Mouse (Mus musculus) erythroblast, embryonic 14.5 days (primary cell): ENCODE data around the gene Wdr73. TPM values are rescaled to one million over a fixed set of nuclear protein-coding genes. Genes with fewer than 3 reads are reported as not detected.

Experiments
- H3K27me3 ChIP-seq: 2 replicates; pipeline ENCODE4 v1.6.1; 2012; ENCODE audit warnings: inconsistent platforms; ENCODE audit not compliant: control insufficient read depth
- H3K36me3 ChIP-seq: 2 replicates; pipeline ENCODE4 v1.6.1; 2012; ENCODE audit warnings: mild to moderate bottlenecking, inconsistent platforms; ENCODE audit not compliant: control insufficient read depth
- H3K4me1 ChIP-seq: 2 replicates; pipeline ENCODE4 v1.6.1; 2012; ENCODE audit warnings: inconsistent platforms; ENCODE audit not compliant: control insufficient read depth
- H3K4me3 ChIP-seq: replicated peaks from 2 replicates; pipeline ENCODE3; 2012; ENCODE audit warnings: moderate library complexity, mild to moderate bottlenecking, inconsistent platforms
- H3K9me3 ChIP-seq: 2 replicates; pipeline ENCODE4 v1.6.1; 2012; ENCODE audit warnings: low read length, inconsistent platforms, mixed read lengths; ENCODE audit not compliant: control insufficient read depth
- GATA1 ChIP-seq: IDR thresholded peaks from 2 replicates; pipeline ENCODE4 v1.6.1; 2012; ENCODE audit warnings: low read length, inconsistent platforms, mixed read lengths
- TAL1 ChIP-seq: IDR thresholded peaks from 3 replicates; pipeline ENCODE4 v1.6.1; 2012; ENCODE audit warnings: low read length, inconsistent platforms, mixed read lengths
- polyA plus RNA-seq: library from polyadenylated mRNA; stranded (reverse); fragments of >175 nt; gene quantifications from 2 replicates; pipeline ENCODE4 v1.2.3, GENCODE M21; 2012

Gene Wdr73
- polyA plus RNA-seq, 1 experiment, result 0.69 TPM

DNA sequence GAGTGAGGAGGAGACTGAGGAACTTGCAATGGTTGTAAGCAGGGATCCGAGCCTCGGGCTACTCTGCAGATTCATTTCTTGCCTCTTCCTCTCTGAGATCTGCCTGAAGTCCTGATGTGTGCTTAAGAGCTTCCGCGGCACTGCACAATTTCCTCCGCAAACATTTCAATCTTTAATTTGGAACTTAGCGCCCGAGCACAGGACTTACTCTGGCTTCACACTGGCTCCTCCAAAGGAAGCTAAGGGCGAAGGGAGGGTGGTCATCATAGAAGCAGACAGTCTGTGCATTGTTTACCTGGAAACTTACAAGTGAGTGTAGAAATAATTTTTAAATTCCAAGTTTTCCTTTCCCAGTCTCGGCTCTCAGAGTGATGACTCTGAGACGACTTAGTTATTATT lies 54.8 kb downstream of the Wdr73 start:
- no peak overlapping the region for H3K4me3 ChIP-seq
- no peaks in the 10 kb centered on the region for H3K27me3 ChIP-seq
- no peaks in the 10 kb centered on the region for H3K4me1 ChIP-seq
- H3K9me3 ChIP-seq, result no peaks in the 10 kb centered on the region
- H3K36me3 ChIP-seq, result no peaks in the 10 kb centered on the region
- no peak for TF ChIP-seq TAL1
- no peak for TF ChIP-seq GATA1

DNA sequence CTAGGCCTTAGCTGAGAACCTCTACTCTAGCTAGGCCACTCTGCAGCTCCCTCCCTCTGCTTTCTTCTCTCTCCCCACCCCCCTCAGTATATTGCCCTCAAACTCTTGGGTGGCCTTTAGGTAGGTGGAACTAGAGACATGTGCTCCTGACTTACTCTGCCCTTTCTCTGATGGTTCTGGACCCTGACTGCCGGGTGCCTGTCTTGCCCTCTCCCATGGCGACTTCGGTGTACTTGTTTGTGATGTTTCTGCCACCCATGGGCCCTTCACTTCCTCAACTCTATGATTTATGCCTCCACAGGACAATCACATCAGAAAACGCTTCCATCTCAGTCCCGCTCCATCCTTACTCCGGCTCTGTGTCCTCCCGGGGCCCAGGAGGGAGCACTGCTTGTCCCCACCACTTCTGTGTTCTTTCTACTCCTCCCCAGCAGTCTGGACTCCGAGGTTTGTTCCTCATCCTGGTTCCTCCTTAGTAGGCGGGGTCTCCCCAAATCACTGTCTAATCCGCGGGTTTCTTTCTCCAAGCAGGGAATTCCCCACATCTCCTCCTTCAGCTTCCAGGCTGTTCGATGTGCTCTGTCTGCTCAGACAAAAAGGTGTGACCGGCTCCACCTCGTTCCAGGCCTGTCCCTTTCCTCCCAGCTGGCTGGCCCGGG lies 55.3 kb downstream of the Wdr73 start:
- TF ChIP-seq GATA1 (no peak), TAL1 (no peak)
- Histone ChIP-seq H3K36me3 (no peaks in the 10 kb centered on the region), H3K4me1 (no peaks in the 10 kb centered on the region), H3K9me3 (no peaks in the 10 kb centered on the region), H3K27me3 (no peaks in the 10 kb centered on the region), H3K4me3 (no peak overlapping the region)

DNA sequence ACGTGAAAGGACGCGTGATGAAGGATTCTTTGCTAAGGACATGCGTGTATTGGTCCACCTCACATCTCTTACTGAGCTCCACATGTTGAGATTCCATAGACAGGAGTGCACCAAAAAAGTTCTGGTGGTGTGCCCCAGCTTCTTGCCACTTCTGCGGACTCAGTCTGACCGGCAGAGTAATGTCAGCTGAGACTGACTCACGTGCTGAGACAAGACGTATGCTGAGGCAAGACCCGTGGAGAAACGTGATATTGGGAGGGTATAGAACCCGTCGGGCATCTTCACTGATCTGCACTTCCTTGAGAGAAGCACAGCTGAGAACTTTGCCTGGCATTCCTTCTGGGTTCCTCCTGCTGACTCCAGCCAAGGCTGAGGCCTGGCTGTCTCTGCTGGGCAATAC lies 56.4 kb downstream of the Wdr73 start:
- TF ChIP-seq TAL1 (no peak), GATA1 (no peak)
- Histone ChIP-seq H3K36me3 (no peaks in the 10 kb centered on the region), H3K9me3 (no peaks in the 10 kb centered on the region), H3K4me1 (no peaks in the 10 kb centered on the region), H3K4me3 (no peak overlapping the region), H3K27me3 (no peaks in the 10 kb centered on the region)

DNA sequence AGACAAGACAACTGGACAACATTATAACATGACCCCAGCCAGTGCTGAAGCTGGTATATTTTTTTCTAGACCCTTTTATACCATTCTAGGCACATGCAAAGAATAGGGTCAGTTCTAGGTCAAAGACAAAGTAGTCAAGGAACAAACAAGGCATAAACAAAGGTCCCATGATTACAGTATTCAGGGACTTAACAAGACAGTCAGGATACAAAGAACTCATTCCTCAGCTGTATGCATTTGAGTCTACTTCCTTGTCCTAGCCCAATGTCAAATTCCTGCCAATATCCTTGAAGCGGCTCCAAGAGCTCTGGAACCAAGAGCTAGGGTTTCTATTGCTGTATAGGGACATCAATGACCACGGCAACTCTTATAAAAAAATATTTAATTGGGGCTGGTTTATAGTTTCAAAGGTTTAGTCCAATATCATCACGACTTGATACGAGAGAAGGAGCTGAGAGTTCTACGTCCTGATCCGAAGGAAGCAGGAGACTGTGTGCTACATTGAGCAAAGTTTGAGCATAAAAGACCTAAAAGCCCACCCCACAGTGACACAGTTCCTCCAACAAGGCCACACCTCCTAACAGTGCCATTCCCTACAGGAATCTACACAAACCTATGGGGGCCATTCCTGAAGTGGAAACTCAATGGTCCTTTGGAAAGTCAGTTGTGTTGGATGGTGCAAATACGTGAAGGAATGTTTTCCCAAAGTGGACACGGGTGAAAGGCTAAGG lies 57.0 kb downstream of the Wdr73 start:
- Histone ChIP-seq H3K9me3 (no peaks in the 10 kb centered on the region), H3K4me1 (no peaks in the 10 kb centered on the region), H3K36me3 (no peaks in the 10 kb centered on the region), H3K27me3 (no peaks in the 10 kb centered on the region), H3K4me3 (no peak overlapping the region)
- TF ChIP-seq GATA1, result no peak
- no peak for TF ChIP-seq TAL1

DNA sequence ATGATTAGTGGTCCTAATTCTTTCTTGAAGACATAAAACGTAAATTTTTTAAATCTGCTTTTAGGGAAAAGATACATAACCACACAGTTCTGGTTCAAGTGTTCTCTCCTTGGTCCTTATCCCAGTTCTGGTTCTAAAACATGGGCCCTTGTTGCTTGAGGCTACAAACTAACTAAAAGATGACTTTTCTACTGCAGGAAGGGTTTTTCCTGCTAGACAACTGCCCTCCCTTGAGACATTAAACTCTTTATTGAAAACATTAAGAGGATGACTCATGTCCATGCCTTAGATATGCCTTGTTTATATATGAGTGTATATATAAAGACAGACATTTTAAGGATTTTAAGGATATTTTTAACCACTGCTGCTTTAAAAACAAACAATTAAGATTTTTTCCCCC lies 57.9 kb downstream of the Wdr73 start:
- H3K4me1 ChIP-seq, result no peaks in the 10 kb centered on the region
- TF ChIP-seq GATA1, result no peak
- TF ChIP-seq TAL1, result no peak
- H3K4me3 ChIP-seq, result no peak overlapping the region
- no peaks in the 10 kb centered on the region for H3K36me3 ChIP-seq
- no peaks in the 10 kb centered on the region for H3K9me3 ChIP-seq
- no peaks in the 10 kb centered on the region for H3K27me3 ChIP-seq

DNA sequence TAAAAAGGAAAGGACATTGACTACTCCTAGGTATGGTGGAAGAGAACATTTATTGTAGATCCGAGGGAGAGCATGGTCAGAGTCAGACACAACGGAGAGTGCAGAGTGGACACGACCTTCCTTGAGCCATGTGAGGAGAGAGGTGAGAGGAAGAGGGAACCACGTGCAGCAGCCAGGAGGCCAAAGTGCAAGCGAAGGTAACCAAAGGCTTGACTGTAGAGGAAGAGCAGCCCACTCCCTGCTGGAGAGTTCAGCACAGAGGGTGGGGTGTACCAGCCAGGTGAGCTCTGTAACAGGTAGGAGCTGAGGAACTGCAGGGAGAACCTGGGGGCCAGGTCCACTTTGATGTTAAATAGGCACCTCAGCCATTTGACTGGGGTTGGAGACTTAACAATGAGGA lies 58.9 kb downstream of the Wdr73 start:
- TF ChIP-seq GATA1, result no peak
- TF ChIP-seq TAL1, result no peak
- H3K36me3 ChIP-seq, result no peaks in the 10 kb centered on the region
- H3K9me3 ChIP-seq, result no peaks in the 10 kb centered on the region
- no peaks in the 10 kb centered on the region for H3K4me1 ChIP-seq
- H3K4me3 ChIP-seq, result no peak overlapping the region
- no peaks in the 10 kb centered on the region for H3K27me3 ChIP-seq

DNA sequence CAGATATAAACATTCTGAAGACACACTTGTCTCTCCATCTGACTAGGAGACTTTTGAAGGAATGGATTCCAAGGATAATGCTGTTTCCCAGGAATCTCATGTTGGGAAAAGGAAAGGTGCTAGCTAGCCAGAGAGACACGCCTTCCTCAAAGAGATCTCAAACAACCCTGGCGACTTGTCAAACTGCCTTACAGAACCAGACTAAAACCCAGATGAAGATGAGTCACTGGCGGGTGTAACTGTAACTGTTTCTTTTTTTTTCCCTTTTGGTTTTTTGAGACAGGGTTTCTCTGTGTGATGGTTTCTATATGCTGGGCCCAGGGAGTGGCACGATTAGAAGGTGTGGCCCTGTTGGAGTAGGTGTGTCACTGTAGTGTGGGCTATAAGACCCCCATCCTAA lies 60.1 kb downstream of the Wdr73 start:
- H3K36me3 ChIP-seq, result no peaks in the 10 kb centered on the region
- no peaks in the 10 kb centered on the region for H3K27me3 ChIP-seq
- no peak for TF ChIP-seq GATA1
- no peak for TF ChIP-seq TAL1
- no peaks in the 10 kb centered on the region for H3K9me3 ChIP-seq
- no peaks in the 10 kb centered on the region for H3K4me1 ChIP-seq
- H3K4me3 ChIP-seq, result no peak overlapping the region

Other genes with a start within 250 kb of the Wdr73 start
- 0.72 and 0.78 TPM in 2 replicates for gene Crtc3, start 212.4 kb downstream of the Wdr73 start, polyA plus RNA-seq
- 0.11 and 0.15 TPM in 2 replicates for gene Iqgap1, start 75.3 kb downstream of the Wdr73 start, polyA plus RNA-seq
- 0.02 and 0.03 TPM in 2 replicates for gene Zscan2, start 40.3 kb downstream of the Wdr73 start, polyA plus RNA-seq
- gene Nmb, start 3.8 kb upstream of the Wdr73 start, polyA plus RNA-seq, result 0.28 TPM in 1 of 2 replicates, not detected in the other
- gene Sec11a, start 46.5 kb upstream of the Wdr73 start, polyA plus RNA-seq, result 0.23 and 0.24 TPM in 2 replicates
- 4.9 and 5.2 TPM in 2 replicates for gene Zfp592, start 92.4 kb upstream of the Wdr73 start, polyA plus RNA-seq
- gene Alpk3, start 156.3 kb upstream of the Wdr73 start, polyA plus RNA-seq, result 0.01 TPM in 1 of 2 replicates, not detected in the other
- gene Slc28a1, start 213.5 kb upstream of the Wdr73 start, polyA plus RNA-seq, result not detected in 2 replicates